Mouse (Mus musculus): Measurements from ENCODE around the gene Hoxa4. TPM values are rescaled to one million over a fixed set of nuclear protein-coding genes. Genes with fewer than 3 reads are reported as not detected.

The Hoxa4 gene
- polyA plus RNA-seq, 1 experiment from 2014 or later, result 11.7 TPM

GRCm38 (mm10) chr6:52236806-52237205 is 45.3 kb upstream of the Hoxa4 start:
- Histone ChIP-seq H3K4me3 (ENCODE audit: low read depth, low read length) (peak overlapping the region; percentile 65), H3K36me3 (ENCODE audit: control insufficient read depth, insufficient read depth, low read length) (no peaks in the 10 kb centered on the region), H3K27ac (ENCODE audit: low read depth, low read length) (no peak overlapping the region), H3K9ac (ENCODE audit: low read length) (peak overlapping the region; percentile 94), H3K4me2 (ENCODE audit: low read depth) (peak overlapping the region; percentile 57), H3K9me3 (ENCODE audit: control insufficient read depth, low read length) (no peaks in the 10 kb centered on the region), H3K27me3 (ENCODE audit: control insufficient read depth, insufficient read depth, low read length) (peaks cover 84% of the 10 kb centered on the region), H3K4me1 (ENCODE audit: control insufficient read depth, insufficient read depth, low read length) (no peaks in the 10 kb centered on the region; the same call in 1 of the 2 replicates)
- DNase-seq (ENCODE audit: low spot score), result no peak
- ATAC-seq (ENCODE audit: insufficient read depth, low FRiP score, low TSS enrichment), result no peak
- WGBS, result 14% methylated on average over 3 of the region's 3 CpGs

GRCm38 (mm10) chr6:52235866-52236265 is 44.3 kb upstream of the Hoxa4 start:
- peak overlapping the region; percentile 65 for H3K4me3 ChIP-seq (ENCODE audit: low read depth, low read length)
- no peak for DNase-seq (ENCODE audit: low spot score)
- H3K4me2 ChIP-seq (ENCODE audit: low read depth), result peak overlapping the region; percentile 57
- H3K27me3 ChIP-seq (ENCODE audit: control insufficient read depth, insufficient read depth, low read length), result peaks cover 76% of the 10 kb centered on the region
- no peaks in the 10 kb centered on the region for H3K9me3 ChIP-seq (ENCODE audit: control insufficient read depth, low read length)
- H3K9ac ChIP-seq (ENCODE audit: low read length), result peak overlapping the region; percentile 94; the same call in 1 of the 2 replicates
- H3K27ac ChIP-seq (ENCODE audit: low read depth, low read length), result no peak overlapping the region
- no peaks in the 10 kb centered on the region for H3K36me3 ChIP-seq (ENCODE audit: control insufficient read depth, insufficient read depth, low read length)
- WGBS, result 21% methylated on average over 6 of the region's 6 CpGs
- H3K4me1 ChIP-seq (ENCODE audit: control insufficient read depth, insufficient read depth, low read length), result no peaks in the 10 kb centered on the region; the same call in 1 of the 2 replicates
- no peak for ATAC-seq (ENCODE audit: insufficient read depth, low FRiP score, low TSS enrichment)

DNA sequence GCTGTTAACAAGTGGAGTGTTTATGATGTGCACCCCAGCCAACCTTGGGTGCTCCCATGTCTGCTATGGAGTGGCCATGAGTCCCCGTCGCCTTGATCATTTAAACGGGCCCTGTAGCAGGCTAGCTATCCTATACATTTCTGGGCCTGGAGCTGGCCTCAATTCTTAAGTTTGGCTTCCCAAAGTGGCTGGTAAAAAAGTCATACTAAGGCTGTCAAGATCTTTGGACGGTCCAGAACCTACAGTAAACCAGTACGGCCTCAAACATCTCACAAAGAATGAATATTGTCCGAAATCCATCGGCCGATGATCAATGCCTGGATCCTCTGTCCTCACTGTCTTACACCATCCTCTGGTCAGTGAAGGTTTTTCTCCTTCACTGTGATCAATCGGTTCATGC is 43.7 kb upstream of the Hoxa4 start:
- H3K9me3 ChIP-seq (ENCODE audit: control insufficient read depth, low read length), result no peaks in the 10 kb centered on the region
- H3K27me3 ChIP-seq (ENCODE audit: control insufficient read depth, insufficient read depth, low read length), result peaks cover 70% of the 10 kb centered on the region
- peak overlapping the region; percentile 53 for H3K27ac ChIP-seq (ENCODE audit: low read depth, low read length)
- H3K4me2 ChIP-seq (ENCODE audit: low read depth), result peak overlapping the region; percentile 57
- no peaks in the 10 kb centered on the region for H3K36me3 ChIP-seq (ENCODE audit: control insufficient read depth, insufficient read depth, low read length)
- H3K4me3 ChIP-seq (ENCODE audit: low read depth, low read length), result peak overlapping the region; percentile 65
- ATAC-seq (ENCODE audit: insufficient read depth, low FRiP score, low TSS enrichment), result no peak
- no peak for DNase-seq (ENCODE audit: low spot score)
- WGBS, result 25% methylated on average over 9 of the region's 9 CpGs
- H3K4me1 ChIP-seq (ENCODE audit: control insufficient read depth, insufficient read depth, low read length), result no peaks in the 10 kb centered on the region; the same call in 1 of the 2 replicates
- H3K9ac ChIP-seq (ENCODE audit: low read length), result peak overlapping the region; percentile 94

DNA sequence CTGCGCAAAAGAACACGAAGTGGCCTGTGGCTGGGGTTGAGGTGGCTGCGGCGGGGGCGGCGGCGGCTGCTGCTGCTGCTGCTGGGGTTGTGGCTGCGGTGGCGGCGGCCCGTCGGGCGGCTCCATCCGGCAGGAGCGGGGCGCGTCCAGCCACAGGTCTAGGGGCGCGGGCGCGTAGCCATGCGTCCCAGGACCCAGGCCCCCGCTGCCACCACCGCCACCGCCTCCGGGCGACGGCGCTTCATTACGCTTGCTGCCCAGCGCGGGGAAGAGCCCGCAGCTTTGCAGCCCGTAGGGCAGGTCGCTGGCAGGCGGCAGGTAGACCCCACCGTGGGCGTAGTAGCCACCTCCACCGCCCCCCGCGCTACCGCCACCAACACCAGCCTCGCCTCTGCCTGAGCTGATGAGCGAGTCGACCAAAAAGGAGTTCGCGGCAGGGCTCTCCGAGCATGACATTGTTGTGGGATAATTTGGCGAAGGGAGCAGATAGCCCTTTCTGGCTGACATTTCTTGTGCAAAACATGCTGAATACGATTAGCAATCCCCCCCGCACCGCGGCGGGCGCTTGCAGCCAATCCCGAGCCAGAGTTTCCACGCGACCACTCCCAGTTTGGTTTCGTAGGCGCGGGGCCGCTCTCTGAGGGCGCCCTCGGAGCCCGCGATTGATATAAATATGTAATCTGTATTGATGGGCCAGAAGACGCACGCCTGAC is 43.0 kb upstream of the Hoxa4 start:
- Histone ChIP-seq H3K4me1 (ENCODE audit: control insufficient read depth, insufficient read depth, low read length) (no peaks in the 10 kb centered on the region; the same call in 1 of the 2 replicates), H3K9ac (ENCODE audit: low read length) (peak overlapping the region; percentile 94), H3K27me3 (ENCODE audit: control insufficient read depth, insufficient read depth, low read length) (peaks cover 66% of the 10 kb centered on the region), H3K27ac (ENCODE audit: low read depth, low read length) (peak overlapping the region; percentile 91), H3K4me3 (ENCODE audit: low read depth, low read length) (peak overlapping the region; percentile 65), H3K36me3 (ENCODE audit: control insufficient read depth, insufficient read depth, low read length) (no peaks in the 10 kb centered on the region), H3K4me2 (ENCODE audit: low read depth) (peak overlapping the region; percentile 57), H3K9me3 (ENCODE audit: control insufficient read depth, low read length) (no peaks in the 10 kb centered on the region)
- peak; percentile 17 for ATAC-seq (ENCODE audit: insufficient read depth, low FRiP score, low TSS enrichment)
- DNase-seq (ENCODE audit: low spot score), result no peak
- 1% methylated on average over 62 of the region's 68 CpGs for WGBS

DNA sequence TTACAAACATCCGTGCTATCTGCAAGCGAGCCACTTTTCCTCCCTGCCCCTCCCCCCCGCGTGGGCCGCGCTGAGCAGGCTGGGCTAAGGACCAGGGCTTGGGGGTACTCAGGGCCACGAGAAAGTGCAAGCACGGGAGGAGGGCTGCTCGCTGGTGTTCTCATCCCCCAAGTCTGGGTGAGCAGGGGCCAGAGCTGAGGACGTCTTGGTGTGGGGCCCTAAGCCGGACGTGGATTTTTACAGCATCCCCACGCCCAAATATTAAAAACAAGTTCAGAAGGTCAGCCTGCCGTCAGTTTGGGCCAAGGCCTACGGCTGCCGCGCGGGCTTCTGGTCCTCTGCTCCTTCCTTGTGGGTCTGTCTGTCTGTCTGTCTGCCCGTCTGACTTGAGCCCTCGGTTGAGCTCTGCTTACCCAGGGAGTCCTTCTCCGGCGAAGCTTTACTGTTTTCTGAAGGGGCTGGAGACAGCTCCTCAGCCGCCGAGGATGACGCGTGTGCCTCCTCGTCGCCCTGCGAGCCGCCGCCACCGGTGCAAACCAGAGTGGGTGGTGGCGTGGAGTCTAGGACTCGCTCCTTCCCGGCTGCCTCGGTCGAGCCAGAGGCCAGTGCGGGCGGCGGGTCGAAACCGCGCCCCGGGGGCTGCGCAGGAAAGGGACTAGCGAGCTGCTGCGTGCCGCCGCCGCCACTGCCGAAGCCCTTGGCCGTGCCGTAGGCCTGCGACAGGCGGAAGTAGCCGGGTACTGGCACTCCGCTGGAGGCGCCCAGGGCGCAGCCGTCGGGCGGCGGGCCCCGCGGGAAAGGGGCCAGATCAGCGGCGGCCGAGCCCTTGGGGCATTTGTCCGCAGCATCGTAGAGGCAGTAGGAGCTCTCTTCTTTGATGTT is 42.2 kb upstream of the Hoxa4 start:
- Histone ChIP-seq H3K4me2 (ENCODE audit: low read depth) (peak overlapping the region; percentile 57), H3K27me3 (ENCODE audit: control insufficient read depth, insufficient read depth, low read length) (peaks cover 62% of the 10 kb centered on the region), H3K4me1 (ENCODE audit: control insufficient read depth, insufficient read depth, low read length) (no peaks in the 10 kb centered on the region; the same call in 1 of the 2 replicates), H3K4me3 (ENCODE audit: low read depth, low read length) (peak overlapping the region; percentile 65), H3K9me3 (ENCODE audit: control insufficient read depth, low read length) (no peaks in the 10 kb centered on the region), H3K36me3 (ENCODE audit: control insufficient read depth, insufficient read depth, low read length) (no peaks in the 10 kb centered on the region), H3K9ac (ENCODE audit: low read length) (peak overlapping the region; percentile 94), H3K27ac (ENCODE audit: low read depth, low read length) (peak overlapping the region; percentile 91)
- DNase-seq (ENCODE audit: low spot score) (peak; percentile 56), ATAC-seq (ENCODE audit: insufficient read depth, low FRiP score, low TSS enrichment) (no peak)
- under 1% methylated on average over 55 of the region's 70 CpGs for WGBS

- DNase-seq (ENCODE audit: low spot score), result peak; percentile 60
- H3K27ac ChIP-seq (ENCODE audit: low read depth, low read length), result peak overlapping the region; percentile 91
Observed at GRCm38 (mm10) chr6:52232984-52233545, 41.5 kb upstream of the Hoxa4 start.

DNA sequence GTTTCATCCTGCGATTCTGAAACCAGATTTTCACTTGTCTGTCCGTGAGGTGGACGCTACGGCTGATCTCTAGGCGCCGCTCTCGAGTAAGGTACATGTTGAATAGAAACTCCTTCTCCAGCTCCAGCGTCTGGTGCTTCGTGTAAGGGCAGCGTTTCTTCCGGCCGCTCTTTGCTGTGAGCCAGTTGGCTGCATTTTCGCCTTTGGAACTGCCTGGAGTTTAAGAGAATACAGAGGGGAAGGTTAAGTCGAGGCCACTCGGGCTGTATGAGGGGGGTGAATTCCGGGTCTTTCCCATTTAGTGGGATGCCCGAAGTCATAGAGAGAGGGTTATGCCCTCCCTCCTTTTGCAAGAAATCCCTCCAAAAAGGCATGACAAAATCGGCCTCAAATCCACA is 41.0 kb upstream of the Hoxa4 start:
- Histone ChIP-seq H3K4me1 (ENCODE audit: control insufficient read depth, insufficient read depth, low read length) (peaks cover under 1% of the 10 kb centered on the region; the same call in 1 of the 2 replicates), H3K27ac (ENCODE audit: low read depth, low read length) (peak overlapping the region; percentile 91), H3K4me3 (ENCODE audit: low read depth, low read length) (peak overlapping the region; percentile 65), H3K9ac (ENCODE audit: low read length) (peak overlapping the region; percentile 94), H3K27me3 (ENCODE audit: control insufficient read depth, insufficient read depth, low read length) (peaks cover 58% of the 10 kb centered on the region), H3K4me2 (ENCODE audit: low read depth) (peak overlapping the region; percentile 57), H3K9me3 (ENCODE audit: control insufficient read depth, low read length) (no peaks in the 10 kb centered on the region), H3K36me3 (ENCODE audit: control insufficient read depth, insufficient read depth, low read length) (no peaks in the 10 kb centered on the region)
- ATAC-seq (ENCODE audit: insufficient read depth, low FRiP score, low TSS enrichment) (no peak; the same call in 1 of the 2 replicates), DNase-seq (ENCODE audit: low spot score) (peak; percentile 68)
- WGBS, result under 1% methylated on average over 18 of the region's 18 CpGs

More at GRCm38 (mm10) chr6:52232984-52233545, 41.5 kb upstream of the Hoxa4 start:
- no peaks in the 10 kb centered on the region for H3K36me3 ChIP-seq (ENCODE audit: control insufficient read depth, insufficient read depth, low read length)
- 1% methylated on average over 23 of the region's 23 CpGs for WGBS
- H3K4me2 ChIP-seq (ENCODE audit: low read depth), result peak overlapping the region; percentile 57
- ATAC-seq (ENCODE audit: insufficient read depth, low FRiP score, low TSS enrichment), result peak; percentile 8; the same call in 1 of the 2 replicates
- peak overlapping the region; percentile 94 for H3K9ac ChIP-seq (ENCODE audit: low read length)
- peaks cover 61% of the 10 kb centered on the region for H3K27me3 ChIP-seq (ENCODE audit: control insufficient read depth, insufficient read depth, low read length)
- H3K4me3 ChIP-seq (ENCODE audit: low read depth, low read length), result peak overlapping the region; percentile 65
- H3K4me1 ChIP-seq (ENCODE audit: control insufficient read depth, insufficient read depth, low read length), result no peaks in the 10 kb centered on the region; the same call in 1 of the 2 replicates
- H3K9me3 ChIP-seq (ENCODE audit: control insufficient read depth, low read length), result no peaks in the 10 kb centered on the region

- no peaks in the 10 kb centered on the region for H3K9me3 ChIP-seq (ENCODE audit: control insufficient read depth, low read length)
- H3K9ac ChIP-seq (ENCODE audit: low read length), result peak overlapping the region; percentile 94
- peak overlapping the region; percentile 91 for H3K27ac ChIP-seq (ENCODE audit: low read depth, low read length)
- H3K4me3 ChIP-seq (ENCODE audit: low read depth, low read length), result peak overlapping the region; percentile 65
- ATAC-seq (ENCODE audit: insufficient read depth, low FRiP score, low TSS enrichment) (no peak), DNase-seq (ENCODE audit: low spot score) (peak; percentile 44)
- H3K27me3 ChIP-seq (ENCODE audit: control insufficient read depth, insufficient read depth, low read length), result peaks cover 52% of the 10 kb centered on the region
- peak overlapping the region; percentile 57 for H3K4me2 ChIP-seq (ENCODE audit: low read depth)
- peaks cover 2% of the 10 kb centered on the region; the same call in 1 of the 2 replicates for H3K4me1 ChIP-seq (ENCODE audit: control insufficient read depth, insufficient read depth, low read length)
- no peaks in the 10 kb centered on the region for H3K36me3 ChIP-seq (ENCODE audit: control insufficient read depth, insufficient read depth, low read length)
- 1% methylated on average over 18 of the region's 18 CpGs for WGBS
Observed at GRCm38 (mm10) chr6:52231885-52232567, 40.5 kb upstream of the Hoxa4 start.

Measured in neural tube, embryonic 11.5 days (tissue).